Mouse (Mus musculus): ENCODE measurements around the gene Fam19a3. TPM values are rescaled to one million over a fixed set of nuclear protein-coding genes. Genes with fewer than 3 reads are reported as not detected.

Gene Fam19a3
- polyA plus RNA-seq, 1 experiment: 0.31 TPM

GRCm38 (mm10) chr3:104790401-104790937 lies 8.8 kb upstream of the Fam19a3 start:
- peak overlapping the region; percentile 96 for H3K4me3 ChIP-seq (ENCODE audit: low read depth, low read length)
- peaks cover 13% of the 10 kb centered on the region for H3K4me1 ChIP-seq (ENCODE audit: control insufficient read depth, insufficient read depth, low read length)
- H3K9ac ChIP-seq (ENCODE audit: low read depth, poor library complexity, severe bottlenecking): peak overlapping the region; percentile 90
- peaks cover 1% of the 10 kb centered on the region; the same call in 1 of the 2 replicates for H3K36me3 ChIP-seq (ENCODE audit: control insufficient read depth, insufficient read depth, low read length, poor library complexity, severe bottlenecking)
- H3K27ac ChIP-seq (ENCODE audit: insufficient read depth, low read length): peak overlapping the region; percentile 13; the same call in 1 of the 2 replicates
- H3K27me3 ChIP-seq (ENCODE audit: control insufficient read depth, insufficient read depth, low read length, poor library complexity, severe bottlenecking): no peaks in the 10 kb centered on the region
- H3K9me3 ChIP-seq (replicated peaks; ENCODE audit: control insufficient read depth, insufficient read depth, low read length, poor library complexity, severe bottlenecking): no peaks in the 10 kb centered on the region
- TF ChIP-seq CTCF (IDR thresholded peaks at IDR 0.05; ENCODE audit: low read depth, low read length) (no peak), EP300 (IDR thresholded peaks at IDR 0.05; ENCODE audit: insufficient read depth, low read depth, low read length) (0 out of 2 replicates have a peak, but pooled peaks have one; percentile 21), POLR2A (IDR thresholded peaks at IDR 0.05; ENCODE audit: insufficient read depth, low read length) (no peak)

GRCm38 (mm10) chr3:104789822-104790221 lies 8.2 kb upstream of the Fam19a3 start:
- 0 out of 2 replicates have a peak overlapping the region, but pooled peaks have one; percentile 13 for H3K27ac ChIP-seq (ENCODE audit: insufficient read depth, low read length)

GRCm38 (mm10) chr3:104789312-104789605 lies 7.6 kb upstream of the Fam19a3 start:
- peak overlapping the region; percentile 96 for H3K4me3 ChIP-seq (ENCODE audit: low read depth, low read length)
- no peaks in the 10 kb centered on the region for H3K9me3 ChIP-seq (replicated peaks; ENCODE audit: control insufficient read depth, insufficient read depth, low read length, poor library complexity, severe bottlenecking)
- H3K27me3 ChIP-seq (ENCODE audit: control insufficient read depth, insufficient read depth, low read length, poor library complexity, severe bottlenecking): no peaks in the 10 kb centered on the region
- H3K4me1 ChIP-seq (ENCODE audit: control insufficient read depth, insufficient read depth, low read length): peaks cover 16% of the 10 kb centered on the region
- TF ChIP-seq CTCF (IDR thresholded peaks at IDR 0.05; ENCODE audit: low read depth, low read length) (no peak), POLR2A (IDR thresholded peaks at IDR 0.05; ENCODE audit: insufficient read depth, low read length) (no peak), EP300 (IDR thresholded peaks at IDR 0.05; ENCODE audit: insufficient read depth, low read depth, low read length) (no peak)
- peak overlapping the region; percentile 32; the same call in 1 of the 2 replicates for H3K27ac ChIP-seq (ENCODE audit: insufficient read depth, low read length)
- peak overlapping the region; percentile 90 for H3K9ac ChIP-seq (ENCODE audit: low read depth, poor library complexity, severe bottlenecking)
- H3K36me3 ChIP-seq (ENCODE audit: control insufficient read depth, insufficient read depth, low read length, poor library complexity, severe bottlenecking): no peaks in the 10 kb centered on the region

More at GRCm38 (mm10) chr3:104789822-104790221, 8.2 kb upstream of the Fam19a3 start:
- Histone ChIP-seq H3K36me3 (ENCODE audit: control insufficient read depth, insufficient read depth, low read length, poor library complexity, severe bottlenecking) (no peaks in the 10 kb centered on the region), H3K9me3 (replicated peaks; ENCODE audit: control insufficient read depth, insufficient read depth, low read length, poor library complexity, severe bottlenecking) (no peaks in the 10 kb centered on the region), H3K4me3 (ENCODE audit: low read depth, low read length) (peak overlapping the region; percentile 96), H3K4me1 (ENCODE audit: control insufficient read depth, insufficient read depth, low read length) (peaks cover 13% of the 10 kb centered on the region), H3K27me3 (ENCODE audit: control insufficient read depth, insufficient read depth, low read length, poor library complexity, severe bottlenecking) (no peaks in the 10 kb centered on the region), H3K9ac (ENCODE audit: low read depth, poor library complexity, severe bottlenecking) (peak overlapping the region; percentile 90)
- TF ChIP-seq CTCF (IDR thresholded peaks at IDR 0.05; ENCODE audit: low read depth, low read length): no peak
- no peak for TF ChIP-seq EP300 (IDR thresholded peaks at IDR 0.05; ENCODE audit: insufficient read depth, low read depth, low read length)
- no peak for TF ChIP-seq POLR2A (IDR thresholded peaks at IDR 0.05; ENCODE audit: insufficient read depth, low read length)

GRCm38 (mm10) chr3:104788561-104789311 lies 7.1 kb upstream of the Fam19a3 start:
- H3K9ac ChIP-seq (ENCODE audit: low read depth, poor library complexity, severe bottlenecking): peak overlapping the region; percentile 90
- H3K4me3 ChIP-seq (ENCODE audit: low read depth, low read length): peak overlapping the region; percentile 96
- H3K27ac ChIP-seq (ENCODE audit: insufficient read depth, low read length): 0 out of 2 replicates have a peak overlapping the region, but pooled peaks have one; percentile 32
- no peaks in the 10 kb centered on the region for H3K36me3 ChIP-seq (ENCODE audit: control insufficient read depth, insufficient read depth, low read length, poor library complexity, severe bottlenecking)
- no peaks in the 10 kb centered on the region for H3K9me3 ChIP-seq (replicated peaks; ENCODE audit: control insufficient read depth, insufficient read depth, low read length, poor library complexity, severe bottlenecking)
- TF ChIP-seq POLR2A (IDR thresholded peaks at IDR 0.05; ENCODE audit: insufficient read depth, low read length) (no peak), CTCF (IDR thresholded peaks at IDR 0.05; ENCODE audit: low read depth, low read length) (peak; percentile 78), EP300 (IDR thresholded peaks at IDR 0.05; ENCODE audit: insufficient read depth, low read depth, low read length) (no peak)
- peaks cover 15% of the 10 kb centered on the region for H3K4me1 ChIP-seq (ENCODE audit: control insufficient read depth, insufficient read depth, low read length)
- no peaks in the 10 kb centered on the region for H3K27me3 ChIP-seq (ENCODE audit: control insufficient read depth, insufficient read depth, low read length, poor library complexity, severe bottlenecking)

- Histone ChIP-seq H3K36me3 (ENCODE audit: control insufficient read depth, insufficient read depth, low read length, poor library complexity, severe bottlenecking) (no peaks in the 10 kb centered on the region), H3K4me1 (ENCODE audit: control insufficient read depth, insufficient read depth, low read length) (peaks cover 15% of the 10 kb centered on the region), H3K27me3 (ENCODE audit: control insufficient read depth, insufficient read depth, low read length, poor library complexity, severe bottlenecking) (no peaks in the 10 kb centered on the region), H3K9me3 (replicated peaks; ENCODE audit: control insufficient read depth, insufficient read depth, low read length, poor library complexity, severe bottlenecking) (no peaks in the 10 kb centered on the region), H3K4me3 (ENCODE audit: low read depth, low read length) (peak within 1 kb of the TSS; percentile 96), H3K27ac (ENCODE audit: insufficient read depth, low read length) (0 out of 2 replicates have a peak within 1 kb of the TSS, but pooled peaks have one; percentile 32), H3K9ac (ENCODE audit: low read depth, poor library complexity, severe bottlenecking) (peak within 1 kb of the TSS; percentile 90)
- TF ChIP-seq POLR2A (IDR thresholded peaks at IDR 0.05; ENCODE audit: insufficient read depth, low read length) (no peak), CTCF (IDR thresholded peaks at IDR 0.05; ENCODE audit: low read depth, low read length) (no peak)
Measured at GRCm38 (mm10) chr3:104788075-104788474, 6.4 kb upstream of the Fam19a3 start, which contains the start of gene Rhoc. Rhoc (plus strand) TSS chr3:104788375.

- H3K27me3 ChIP-seq (ENCODE audit: control insufficient read depth, insufficient read depth, low read length, poor library complexity, severe bottlenecking): no peaks in the 10 kb centered on the region
- no peaks in the 10 kb centered on the region for H3K36me3 ChIP-seq (ENCODE audit: control insufficient read depth, insufficient read depth, low read length, poor library complexity, severe bottlenecking)
Measured at GRCm38 (mm10) chr3:104785284-104785683, 3.6 kb upstream of the Fam19a3 start.

More at GRCm38 (mm10) chr3:104785284-104785683, 3.6 kb upstream of the Fam19a3 start:
- TF ChIP-seq EP300 (IDR thresholded peaks at IDR 0.05; ENCODE audit: insufficient read depth, low read depth, low read length) (no peak), POLR2A (IDR thresholded peaks at IDR 0.05; ENCODE audit: insufficient read depth, low read length) (no peak), CTCF (IDR thresholded peaks at IDR 0.05; ENCODE audit: low read depth, low read length) (no peak)
- Histone ChIP-seq H3K27ac (ENCODE audit: insufficient read depth, low read length) (no peak overlapping the region), H3K9ac (ENCODE audit: low read depth, poor library complexity, severe bottlenecking) (no peak overlapping the region), H3K4me1 (ENCODE audit: control insufficient read depth, insufficient read depth, low read length) (peaks cover 5% of the 10 kb centered on the region), H3K4me3 (ENCODE audit: low read depth, low read length) (no peak overlapping the region), H3K9me3 (replicated peaks; ENCODE audit: control insufficient read depth, insufficient read depth, low read length, poor library complexity, severe bottlenecking) (no peaks in the 10 kb centered on the region)

Measured in ES-Bruce4 (cell line).